Mouse (Mus musculus): ENCODE results near the gene Khdrbs1.
A peak's percentile ranks its signal among the peaks of the same experiment; 100 is the strongest.
"Not testable (repeated sequence)": the region's sequence is repeated elsewhere in the genome, so short reads cannot be mapped to it uniquely, and the experiment has no call there.

Khdrbs1 gene

GRCm38 (mm10) chr4:129742232-129743009, at the start of gene Khdrbs1:
TSS of gene Khdrbs1 (minus strand) at chr4:129742303.
- peak; percentile 96 for DNase-seq (ENCODE audit: low spot score)

GRCm38 (mm10) chr4:129791399-129791798, 49.3 kb upstream of the Khdrbs1 start:
- DNase-seq (ENCODE audit: low spot score) = peak; percentile 55

- no peak for DNase-seq (ENCODE audit: low spot score)
Observed at GRCm38 (mm10) chr4:129790475-129790874, 48.4 kb upstream of the Khdrbs1 start.

GRCm38 (mm10) chr4:129789635-129790034, 47.5 kb upstream of the Khdrbs1 start:
- DNase-seq (ENCODE audit: low spot score) = no peak

- peak; percentile 46 for DNase-seq (ENCODE audit: low spot score)
Observed at GRCm38 (mm10) chr4:129788693-129789092, 46.6 kb upstream of the Khdrbs1 start.

GRCm38 (mm10) chr4:129785178-129785577, 43.1 kb upstream of the Khdrbs1 start:
- peak; percentile 83 for DNase-seq (ENCODE audit: low spot score)

GRCm38 (mm10) chr4:129783506-129783905, 41.4 kb upstream of the Khdrbs1 start:
- no peak for DNase-seq (ENCODE audit: low spot score)

- no peak for DNase-seq (ENCODE audit: low spot score)
Observed at GRCm38 (mm10) chr4:129782857-129783331, 40.8 kb upstream of the Khdrbs1 start.

- DNase-seq (ENCODE audit: low spot score) = peak; percentile 55
Observed at GRCm38 (mm10) chr4:129781881-129782675, 40.0 kb upstream of the Khdrbs1 start.

- no peak for DNase-seq (ENCODE audit: low spot score)
Observed at GRCm38 (mm10) chr4:129771672-129772521, 29.8 kb upstream of the Khdrbs1 start.

GRCm38 (mm10) chr4:129771314-129771671, 29.2 kb upstream of the Khdrbs1 start:
- no peak for DNase-seq (ENCODE audit: low spot score)

GRCm38 (mm10) chr4:129770600-129770999, 28.5 kb upstream of the Khdrbs1 start:
- DNase-seq (ENCODE audit: low spot score) = no peak

GRCm38 (mm10) chr4:129768742-129769141, 26.6 kb upstream of the Khdrbs1 start:
- DNase-seq (ENCODE audit: low spot score) = not testable (repeated sequence)

- DNase-seq (ENCODE audit: low spot score) = no peak
Observed at GRCm38 (mm10) chr4:129767782-129768181, 25.7 kb upstream of the Khdrbs1 start.

- no peak for DNase-seq (ENCODE audit: low spot score)
Observed at GRCm38 (mm10) chr4:129765351-129765750, 23.2 kb upstream of the Khdrbs1 start.

- DNase-seq (ENCODE audit: low spot score) = not testable (repeated sequence)
Observed at GRCm38 (mm10) chr4:129762496-129762895, 20.4 kb upstream of the Khdrbs1 start.

GRCm38 (mm10) chr4:129761606-129762005, 19.5 kb upstream of the Khdrbs1 start:
- no peak for DNase-seq (ENCODE audit: low spot score)

GRCm38 (mm10) chr4:129755455-129755854, 13.4 kb upstream of the Khdrbs1 start:
- no peak for DNase-seq (ENCODE audit: low spot score)

- DNase-seq (ENCODE audit: low spot score) = no peak
Observed at GRCm38 (mm10) chr4:129754742-129755141, 12.6 kb upstream of the Khdrbs1 start.

GRCm38 (mm10) chr4:129750430-129750829, 8.3 kb upstream of the Khdrbs1 start:
- DNase-seq (ENCODE audit: low spot score) = no peak

GRCm38 (mm10) chr4:129746591-129746990, 4.5 kb upstream of the Khdrbs1 start:
- no peak for DNase-seq (ENCODE audit: low spot score)

GRCm38 (mm10) chr4:129746106-129746505, 4.0 kb upstream of the Khdrbs1 start:
- no peak for DNase-seq (ENCODE audit: low spot score)
